Mouse (Mus musculus): ENCODE measurements at regions not wholly inside any gene's neighbourhood (a gene's known extent, or its start where the extent isn't known, plus 50 kb on each side); places are given as distances from the start of the nearest gene placed in this dataset.

DNA sequence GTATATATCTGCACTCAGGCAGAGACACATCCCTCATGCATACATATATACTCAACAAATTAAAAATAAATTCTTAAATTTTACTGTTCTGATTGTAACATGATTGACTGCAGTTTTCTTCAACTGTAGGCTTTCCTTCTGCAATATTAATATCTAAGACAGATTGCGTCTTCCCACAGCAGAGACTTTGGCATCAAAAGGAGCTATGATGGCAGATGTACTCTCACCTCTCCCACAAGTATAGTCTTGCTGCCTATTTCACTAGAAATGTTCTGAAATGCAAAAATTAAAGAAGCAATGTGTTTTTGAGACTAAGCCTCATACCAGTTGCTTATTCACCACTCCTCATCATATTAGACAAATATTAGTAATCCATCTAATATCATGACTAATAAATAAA lies 356.5 kb downstream of the Dnah5 start:
- no peaks in the 10 kb centered on the region for H3K27me3 ChIP-seq (ENCODE audit: control insufficient read depth, insufficient read depth, low read length)
- no peak for ATAC-seq (ENCODE audit: low read depth)
- no peaks in the 10 kb centered on the region for H3K9me3 ChIP-seq (ENCODE audit: control insufficient read depth, low read length)
- WGBS, result 90% methylated on average over 1 of the region's 1 CpGs
- H3K27ac ChIP-seq (ENCODE audit: low read depth, low read length), result no peak overlapping the region
- H3K36me3 ChIP-seq (ENCODE audit: control insufficient read depth, insufficient read depth, low read length), result no peaks in the 10 kb centered on the region
- no peaks in the 10 kb centered on the region for H3K4me1 ChIP-seq (ENCODE audit: control insufficient read depth, insufficient read depth, low read length)
- no peak overlapping the region for H3K4me3 ChIP-seq (ENCODE audit: low read depth, low read length)
- H3K9ac ChIP-seq (replicated peaks; ENCODE audit: low read depth, low read length), result no peak overlapping the region
- H3K4me2 ChIP-seq (ENCODE audit: low read depth, low read length), result no peak overlapping the region

DNA sequence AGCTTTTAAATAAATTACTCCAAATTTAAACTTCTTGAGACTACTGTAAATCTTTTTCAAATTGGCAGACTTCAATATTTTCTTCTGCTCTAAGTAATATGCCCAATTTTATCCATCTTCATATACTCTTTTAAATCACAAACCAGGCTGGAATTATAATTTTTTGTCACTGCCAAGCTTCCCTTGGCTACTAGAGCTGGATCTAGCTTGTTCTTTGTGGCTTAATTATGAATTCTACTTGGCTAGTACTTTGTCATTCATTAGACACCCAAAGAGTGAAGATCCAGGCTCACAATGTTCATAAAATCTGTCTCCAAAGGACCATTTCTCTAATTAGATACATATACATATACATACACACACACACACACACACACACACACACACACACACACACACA lies 391.7 kb downstream of the Dnah5 start:
- no peak overlapping the region for H3K9ac ChIP-seq (replicated peaks; ENCODE audit: low read depth, low read length)
- no peaks in the 10 kb centered on the region for H3K36me3 ChIP-seq (ENCODE audit: control insufficient read depth, insufficient read depth, low read length)
- H3K4me2 ChIP-seq (ENCODE audit: low read depth, low read length), result no peak overlapping the region
- no peaks in the 10 kb centered on the region for H3K4me1 ChIP-seq (ENCODE audit: control insufficient read depth, insufficient read depth, low read length)
- no peak overlapping the region for H3K27ac ChIP-seq (ENCODE audit: low read depth, low read length)
- H3K4me3 ChIP-seq (ENCODE audit: low read depth, low read length), result no peak overlapping the region
- ATAC-seq (ENCODE audit: low read depth), result no peak
- no peaks in the 10 kb centered on the region for H3K9me3 ChIP-seq (ENCODE audit: control insufficient read depth, low read length)
- H3K27me3 ChIP-seq (ENCODE audit: control insufficient read depth, insufficient read depth, low read length), result no peaks in the 10 kb centered on the region

DNA sequence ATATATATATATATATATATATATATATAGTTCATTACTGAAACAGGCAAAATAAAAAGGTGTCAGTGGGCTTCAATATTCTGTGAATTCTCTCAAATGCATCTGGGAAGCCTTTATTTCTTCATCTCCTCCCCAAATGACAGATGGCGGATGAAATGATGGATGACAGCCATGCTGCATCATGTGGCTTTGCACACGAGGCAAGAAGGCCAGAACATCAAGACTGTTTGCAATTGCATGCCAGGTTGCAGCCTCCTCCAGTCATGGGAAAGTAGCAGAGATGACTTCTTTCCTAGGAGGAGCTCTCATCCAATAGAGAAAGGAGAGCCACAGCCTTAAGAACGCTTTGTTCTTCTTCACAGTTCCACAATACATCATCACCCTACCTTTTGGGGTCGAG lies 392.2 kb downstream of the Dnah5 start:
- H3K9me3 ChIP-seq (ENCODE audit: control insufficient read depth, low read length), result no peaks in the 10 kb centered on the region
- no peaks in the 10 kb centered on the region for H3K4me1 ChIP-seq (ENCODE audit: control insufficient read depth, insufficient read depth, low read length)
- no peak overlapping the region for H3K4me2 ChIP-seq (ENCODE audit: low read depth, low read length)
- no peaks in the 10 kb centered on the region for H3K36me3 ChIP-seq (ENCODE audit: control insufficient read depth, insufficient read depth, low read length)
- H3K9ac ChIP-seq (replicated peaks; ENCODE audit: low read depth, low read length), result no peak overlapping the region
- H3K27ac ChIP-seq (ENCODE audit: low read depth, low read length), result no peak overlapping the region
- no peak overlapping the region for H3K4me3 ChIP-seq (ENCODE audit: low read depth, low read length)
- no peak for ATAC-seq (ENCODE audit: low read depth)
- H3K27me3 ChIP-seq (ENCODE audit: control insufficient read depth, insufficient read depth, low read length), result no peaks in the 10 kb centered on the region
- WGBS, result 78% methylated on average over 4 of the region's 4 CpGs

DNA sequence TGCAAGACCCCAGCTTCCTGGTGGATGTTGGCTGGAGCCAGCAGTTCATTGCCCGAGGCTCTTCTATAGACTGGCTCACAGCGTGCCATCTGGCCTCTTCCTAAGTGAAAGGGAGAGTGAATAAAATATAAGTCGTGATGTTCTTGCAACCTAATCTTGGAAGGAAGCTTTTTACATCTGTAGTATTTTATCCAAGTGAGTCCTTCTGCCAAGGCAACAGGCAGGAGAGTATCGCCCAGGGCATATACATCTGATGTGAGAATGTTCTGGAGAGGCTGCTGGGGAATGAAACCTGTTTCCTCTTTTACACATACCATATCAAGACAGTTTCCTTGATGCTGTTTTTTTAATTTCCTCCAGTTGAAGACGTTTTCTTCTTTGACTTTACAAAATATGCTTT lies 396.6 kb downstream of the Dnah5 start:
- Histone ChIP-seq H3K9ac (replicated peaks; ENCODE audit: low read depth, low read length) (no peak overlapping the region), H3K27me3 (ENCODE audit: control insufficient read depth, insufficient read depth, low read length) (no peaks in the 10 kb centered on the region), H3K4me3 (ENCODE audit: low read depth, low read length) (no peak overlapping the region), H3K4me2 (ENCODE audit: low read depth, low read length) (no peak overlapping the region), H3K27ac (ENCODE audit: low read depth, low read length) (no peak overlapping the region), H3K9me3 (ENCODE audit: control insufficient read depth, low read length) (no peaks in the 10 kb centered on the region), H3K36me3 (ENCODE audit: control insufficient read depth, insufficient read depth, low read length) (no peaks in the 10 kb centered on the region), H3K4me1 (ENCODE audit: control insufficient read depth, insufficient read depth, low read length) (no peaks in the 10 kb centered on the region)
- ATAC-seq (ENCODE audit: low read depth), result no peak
- WGBS, result 66% methylated on average over 5 of the region's 5 CpGs

DNA sequence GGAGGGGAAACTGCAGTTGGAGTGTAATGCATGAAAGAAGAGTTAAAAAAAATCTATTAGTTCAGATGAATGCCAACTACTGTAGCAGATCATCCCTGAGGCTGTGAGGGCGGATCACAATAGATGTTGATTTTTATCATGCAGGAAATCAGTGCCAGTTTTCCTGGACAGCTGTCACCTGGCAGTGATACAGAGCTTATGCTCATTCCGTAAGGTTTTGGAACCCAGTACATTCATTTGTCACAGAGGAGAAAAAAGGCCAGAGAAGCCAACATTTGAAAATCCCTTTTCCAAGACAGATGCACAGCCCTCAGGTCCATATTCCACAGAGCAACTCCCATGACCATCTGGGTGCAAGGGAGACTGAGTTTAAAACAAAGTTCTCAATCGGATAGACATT lies 412.1 kb downstream of the Dnah5 start:
- Histone ChIP-seq H3K36me3 (ENCODE audit: control insufficient read depth, insufficient read depth, low read length) (no peaks in the 10 kb centered on the region), H3K9ac (replicated peaks; ENCODE audit: low read depth, low read length) (no peak overlapping the region), H3K4me3 (ENCODE audit: low read depth, low read length) (no peak overlapping the region), H3K9me3 (ENCODE audit: control insufficient read depth, low read length) (no peaks in the 10 kb centered on the region), H3K27me3 (ENCODE audit: control insufficient read depth, insufficient read depth, low read length) (no peaks in the 10 kb centered on the region), H3K4me1 (ENCODE audit: control insufficient read depth, insufficient read depth, low read length) (no peaks in the 10 kb centered on the region), H3K27ac (ENCODE audit: low read depth, low read length) (no peak overlapping the region), H3K4me2 (ENCODE audit: low read depth, low read length) (no peak overlapping the region)
- WGBS, result 84% methylated on average over 3 of the region's 3 CpGs
- ATAC-seq (ENCODE audit: low read depth), result no peak

DNA sequence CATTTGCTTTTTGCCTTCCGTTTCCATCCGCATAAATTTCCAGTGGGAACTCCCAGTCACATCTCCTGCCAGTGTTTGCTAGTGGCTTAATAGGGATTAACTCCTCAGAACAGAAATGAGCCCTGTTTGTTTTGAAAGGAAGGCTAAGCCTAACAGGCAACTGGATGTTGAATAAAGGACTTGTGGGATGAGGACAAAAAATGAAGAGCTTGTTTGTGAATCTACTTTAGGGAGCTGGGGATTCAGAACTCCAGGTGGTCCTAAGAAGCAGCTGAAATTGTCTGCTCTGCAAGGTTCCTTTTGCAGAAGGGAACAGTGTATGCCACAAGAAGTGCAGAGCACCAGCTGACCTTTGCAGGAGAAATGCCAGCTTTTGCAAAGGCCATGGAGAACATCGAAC lies 436.8 kb downstream of the Dnah5 start:
- no peak overlapping the region for H3K9ac ChIP-seq (replicated peaks; ENCODE audit: low read depth, low read length)
- no peak overlapping the region for H3K27ac ChIP-seq (ENCODE audit: low read depth, low read length)
- H3K4me3 ChIP-seq (ENCODE audit: low read depth, low read length), result no peak overlapping the region
- WGBS, result 63% methylated on average over 3 of the region's 3 CpGs
- no peak overlapping the region for H3K4me2 ChIP-seq (ENCODE audit: low read depth, low read length)
- H3K4me1 ChIP-seq (ENCODE audit: control insufficient read depth, insufficient read depth, low read length), result no peaks in the 10 kb centered on the region
- H3K27me3 ChIP-seq (ENCODE audit: control insufficient read depth, insufficient read depth, low read length), result no peaks in the 10 kb centered on the region
- H3K36me3 ChIP-seq (ENCODE audit: control insufficient read depth, insufficient read depth, low read length), result no peaks in the 10 kb centered on the region
- H3K9me3 ChIP-seq (ENCODE audit: control insufficient read depth, low read length), result no peaks in the 10 kb centered on the region
- no peak for ATAC-seq (ENCODE audit: low read depth)

DNA sequence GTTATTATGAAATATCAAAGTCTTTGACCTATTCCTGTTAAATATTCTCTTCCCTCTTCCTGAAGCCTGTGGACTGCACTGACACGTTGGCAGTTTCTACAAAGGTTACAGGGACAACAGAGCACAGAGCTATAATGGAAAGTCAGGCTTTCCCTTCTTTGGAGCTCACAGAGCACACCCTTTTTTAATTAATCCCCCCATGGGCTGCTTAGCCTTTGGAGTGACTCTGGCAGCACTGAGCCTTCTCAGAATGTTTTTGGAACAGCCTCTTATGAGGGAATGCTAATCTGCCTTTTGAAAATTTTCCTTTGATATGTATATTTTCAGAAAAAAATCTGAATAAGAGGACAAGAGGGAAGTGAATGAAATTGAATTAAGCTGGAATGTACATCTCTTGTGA lies 441.6 kb downstream of the Dnah5 start:
- Histone ChIP-seq H3K9me3 (ENCODE audit: control insufficient read depth, low read length) (no peaks in the 10 kb centered on the region), H3K27ac (ENCODE audit: low read depth, low read length) (no peak overlapping the region), H3K27me3 (ENCODE audit: control insufficient read depth, insufficient read depth, low read length) (no peaks in the 10 kb centered on the region), H3K4me3 (ENCODE audit: low read depth, low read length) (no peak overlapping the region), H3K9ac (replicated peaks; ENCODE audit: low read depth, low read length) (no peak overlapping the region), H3K4me1 (ENCODE audit: control insufficient read depth, insufficient read depth, low read length) (no peaks in the 10 kb centered on the region), H3K36me3 (ENCODE audit: control insufficient read depth, insufficient read depth, low read length) (no peaks in the 10 kb centered on the region), H3K4me2 (ENCODE audit: low read depth, low read length) (no peak overlapping the region)
- 36% methylated on average over 1 of the region's 1 CpGs for WGBS
- no peak for ATAC-seq (ENCODE audit: low read depth)

DNA sequence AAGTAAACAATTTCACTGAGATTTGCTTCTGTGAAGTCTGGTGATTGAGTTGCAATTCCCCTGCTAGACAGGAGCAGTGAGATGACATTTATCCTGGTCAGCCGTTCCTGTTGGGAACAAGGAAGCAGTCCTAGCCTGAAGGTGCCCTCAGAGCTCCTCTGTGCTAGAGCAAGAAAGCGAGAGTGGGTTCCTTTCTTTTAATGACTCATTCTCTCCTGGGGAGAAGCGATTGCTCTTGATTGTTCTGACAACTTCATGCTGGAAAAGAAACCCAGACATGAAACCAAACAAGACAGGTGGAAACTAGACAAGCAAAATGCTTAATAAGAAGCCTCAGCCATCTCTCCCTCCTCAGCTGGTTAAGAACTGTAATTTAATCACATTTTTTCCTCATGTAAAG lies 450.4 kb downstream of the Dnah5 start:
- Histone ChIP-seq H3K4me1 (ENCODE audit: control insufficient read depth, insufficient read depth, low read length) (no peaks in the 10 kb centered on the region), H3K27me3 (ENCODE audit: control insufficient read depth, insufficient read depth, low read length) (no peaks in the 10 kb centered on the region), H3K4me3 (ENCODE audit: low read depth, low read length) (no peak overlapping the region), H3K9ac (replicated peaks; ENCODE audit: low read depth, low read length) (no peak overlapping the region), H3K9me3 (ENCODE audit: control insufficient read depth, low read length) (no peaks in the 10 kb centered on the region), H3K4me2 (ENCODE audit: low read depth, low read length) (no peak overlapping the region), H3K36me3 (ENCODE audit: control insufficient read depth, insufficient read depth, low read length) (no peaks in the 10 kb centered on the region), H3K27ac (ENCODE audit: low read depth, low read length) (no peak overlapping the region)
- ATAC-seq (ENCODE audit: low read depth), result no peak
- 63% methylated on average over 3 of the region's 3 CpGs for WGBS

DNA sequence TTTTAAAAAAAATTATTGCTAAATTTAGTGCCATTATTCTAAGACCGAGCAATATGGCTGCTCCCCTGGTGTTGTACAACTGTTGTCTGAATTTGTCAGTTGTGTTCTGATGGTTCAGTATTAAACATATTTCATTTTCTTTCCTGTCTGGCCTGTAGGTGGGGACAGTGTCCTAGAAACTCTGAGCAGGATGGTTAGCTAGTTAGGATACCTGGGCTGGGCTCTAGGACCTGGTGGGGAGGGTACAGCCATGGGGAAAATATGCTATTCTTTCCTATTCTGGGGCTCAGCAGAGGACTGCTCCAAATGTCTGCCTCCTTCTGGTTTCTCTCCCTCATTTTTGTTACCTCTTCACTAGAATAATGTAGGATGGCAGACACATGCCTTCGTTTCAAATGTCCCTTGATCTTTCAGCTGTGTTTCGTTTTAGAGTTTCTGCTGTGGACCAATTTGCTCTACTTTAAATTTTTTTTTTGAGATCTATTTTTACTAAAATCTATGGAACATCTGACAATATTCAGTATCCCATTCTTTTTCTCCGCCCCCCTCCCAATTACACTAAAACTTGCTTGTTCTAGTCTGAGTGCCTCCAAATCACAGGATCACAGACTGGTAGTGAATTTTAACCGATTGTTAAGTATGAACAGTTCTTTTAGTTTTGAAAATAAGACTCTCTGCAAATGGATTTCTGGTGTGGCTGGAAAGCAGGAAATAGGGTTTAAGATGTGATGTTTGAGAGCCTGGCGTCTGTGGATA lies 460.5 kb downstream of the Dnah5 start:
- no peaks in the 10 kb centered on the region for H3K27me3 ChIP-seq (ENCODE audit: control insufficient read depth, insufficient read depth, low read length)
- no peak overlapping the region for H3K4me3 ChIP-seq (ENCODE audit: low read depth, low read length)
- WGBS, result 87% methylated on average over 6 of the region's 6 CpGs
- ATAC-seq (ENCODE audit: low read depth), result 0 out of 2 replicates have a peak, but pooled peaks have one; percentile 49
- H3K4me1 ChIP-seq (ENCODE audit: control insufficient read depth, insufficient read depth, low read length), result no peaks in the 10 kb centered on the region
- no peak overlapping the region for H3K9ac ChIP-seq (replicated peaks; ENCODE audit: low read depth, low read length)
- H3K27ac ChIP-seq (ENCODE audit: low read depth, low read length), result no peak overlapping the region
- H3K9me3 ChIP-seq (ENCODE audit: control insufficient read depth, low read length), result no peaks in the 10 kb centered on the region
- H3K4me2 ChIP-seq (ENCODE audit: low read depth, low read length), result no peak overlapping the region
- no peaks in the 10 kb centered on the region for H3K36me3 ChIP-seq (ENCODE audit: control insufficient read depth, insufficient read depth, low read length)

All from neural tube, embryonic 14.5 days (tissue).